Mouse (Mus musculus) ES-Bruce4 (cell line): ENCODE results near the gene Astn2.

Experiments used
- CTCF ChIP-seq: IDR thresholded peaks from one replicate; pipeline ENCODE4 v1.8.1; 2011; ENCODE audit warnings: low read depth, low read length
- EP300 ChIP-seq: IDR thresholded peaks from 2 replicates; pipeline ENCODE4 v1.6.1; 2011; ENCODE audit warnings: low read depth, low read length; ENCODE audit not compliant: insufficient read depth

- TF ChIP-seq CTCF (no peak), EP300 (no peak)
These were observed 717.2 kb downstream of the Astn2 start for GRCm38 (mm10) chr4:65687006-65687723.
